Mouse (Mus musculus): Measurements from ENCODE around the gene Mixl1. TPM values are rescaled to one million over a fixed set of nuclear protein-coding genes. Genes with fewer than 3 reads are reported as not detected.

The Mixl1 gene
- polyA plus RNA-seq, 1 experiment from 2014 or later: 0.35 TPM

- Histone ChIP-seq H3K4me2 (no peak overlapping the region), H3K9me3 (no peaks in the 10 kb centered on the region), H3K9ac (no peak overlapping the region), H3K4me3 (no peak overlapping the region), H3K4me1 (no peaks in the 10 kb centered on the region; the same call in 1 of the 2 replicates), H3K27me3 (replicated peaks) (peaks cover 6% of the 10 kb centered on the region; the same call in 1 of the 2 replicates), H3K36me3 (replicated peaks) (no peaks in the 10 kb centered on the region), H3K27ac (no peak overlapping the region)
- ATAC-seq (replicated peaks): peak; percentile 37; the same call in 1 of the 2 replicates
- WGBS: 50% methylated on average over 6 of the region's 6 CpGs
These were observed 6.6 kb upstream of the Mixl1 start for GRCm38 (mm10) chr1:180703400-180703799.

GRCm38 (mm10) chr1:180698063-180698462 lies 1.2 kb upstream of the Mixl1 start:
- H3K27ac ChIP-seq: no peak overlapping the region
- H3K36me3 ChIP-seq (replicated peaks): no peaks in the 10 kb centered on the region
- H3K4me3 ChIP-seq: no peak overlapping the region
- H3K4me2 ChIP-seq: no peak overlapping the region
- peaks cover 40% of the 10 kb centered on the region for H3K27me3 ChIP-seq (replicated peaks)
- no peak overlapping the region for H3K9ac ChIP-seq
- WGBS: 59% methylated on average over 5 of the region's 5 CpGs
- no peaks in the 10 kb centered on the region for H3K9me3 ChIP-seq
- ATAC-seq (replicated peaks): no peak
- peaks cover 10% of the 10 kb centered on the region for H3K4me1 ChIP-seq

- Histone ChIP-seq H3K27me3 (replicated peaks) (peaks cover 13% of the 10 kb centered on the region), H3K4me1 (no peaks in the 10 kb centered on the region), H3K36me3 (replicated peaks) (peaks cover 12% of the 10 kb centered on the region; the same call in 1 of the 2 replicates), H3K4me3 (no peak overlapping the region), H3K27ac (no peak overlapping the region), H3K9me3 (no peaks in the 10 kb centered on the region), H3K9ac (no peak overlapping the region), H3K4me2 (no peak overlapping the region)
- ATAC-seq (replicated peaks): no peak
- WGBS: 90% methylated on average over 7 of the region's 7 CpGs
These were observed 5.5 kb downstream of the Mixl1 start for GRCm38 (mm10) chr1:180691284-180691683.

Other genes starting within 250 kb of the Mixl1 start
- 7.2 and 9.3 TPM in 2 replicates for gene Stum, start 213.5 kb downstream of the Mixl1 start, polyA plus RNA-seq (2015; fragmentation: Nextera tagmentation; extraction: Ambion mirVana)
- 95.9 and 96.2 TPM in 2 replicates for gene Parp1, start 128.1 kb downstream of the Mixl1 start, polyA plus RNA-seq (2015; fragmentation: Nextera tagmentation; extraction: Ambion mirVana)
- gene Lin9, start 55.9 kb downstream of the Mixl1 start, polyA plus RNA-seq (2015; fragmentation: Nextera tagmentation; extraction: Ambion mirVana): 11.4 and 12.0 TPM in 2 replicates
- 23.9 and 25.8 TPM in 2 replicates for gene Acbd3, start 29.0 kb upstream of the Mixl1 start, polyA plus RNA-seq (2015; fragmentation: Nextera tagmentation; extraction: Ambion mirVana)
- gene H3f3a, start 116.9 kb upstream of the Mixl1 start, polyA plus RNA-seq (2015; fragmentation: Nextera tagmentation; extraction: Ambion mirVana): 3,070 and 3,123 TPM in 2 replicates
- gene Sde2, start 154.1 kb upstream of the Mixl1 start, polyA plus RNA-seq (2015; fragmentation: Nextera tagmentation; extraction: Ambion mirVana): 29.0 and 30.9 TPM in 2 replicates
- gene Lefty2, start 196.1 kb upstream of the Mixl1 start, polyA plus RNA-seq (2015; fragmentation: Nextera tagmentation; extraction: Ambion mirVana): 2.4 and 2.5 TPM in 2 replicates
- 76.7 and 79.8 TPM in 2 replicates for gene Pycr2, start 207.3 kb upstream of the Mixl1 start, polyA plus RNA-seq (2015; fragmentation: Nextera tagmentation; extraction: Ambion mirVana)
- 0.22 and 0.28 TPM in 2 replicates for gene Lefty1, start 238.0 kb upstream of the Mixl1 start, polyA plus RNA-seq (2015; fragmentation: Nextera tagmentation; extraction: Ambion mirVana)
- 1.4 and 1.8 TPM in 2 replicates for gene Tmem63a, start 245.3 kb upstream of the Mixl1 start, polyA plus RNA-seq (2015; fragmentation: Nextera tagmentation; extraction: Ambion mirVana)